8 mouse cellular contexts compared by ENCODE assay signal in genomic region chr11:53519207-53520121, GRCm38 (mm10). TPM values are rescaled to one million over a fixed set of nuclear protein-coding genes. Genes with fewer than 3 reads are reported as not detected.
DNase-seq lines count a peak whose midpoint lies in the region; ATAC-seq and TF ChIP-seq lines count a peak whose summit lies in the region.

Gene Sept8, plus strand, starts transcription at chr11:53519257.

- peaks cover 80% of the 10 kb centered on the region for H3K4me1 ChIP-seq in G1E (ENCODE audit: insufficient read depth, low read depth, low read length)
- H3K4me1 ChIP-seq in forebrain, embryonic 12.5 days, result peaks cover 30% of the 10 kb centered on the region
- peaks cover 35% of the 10 kb centered on the region for H3K4me1 ChIP-seq in heart, embryonic 16.5 days (ENCODE audit: control insufficient read depth, insufficient read depth, low read length)
- H3K4me1 ChIP-seq in neural tube, embryonic 15.5 days, result peaks cover 45% of the 10 kb centered on the region

- peak within 1 kb of the TSS; percentile 75 for H3K4me2 ChIP-seq in forebrain, embryonic 12.5 days
- peak within 1 kb of the TSS; percentile 73 for H3K4me2 ChIP-seq in heart, embryonic 16.5 days (ENCODE audit: low read depth, low read length)
- H3K4me2 ChIP-seq in neural tube, embryonic 15.5 days, result peak within 1 kb of the TSS; percentile 87

- 5% methylated on average over 65 of the region's 79 CpGs for WGBS in forebrain, embryonic 12.5 days
- WGBS in heart, embryonic 16.5 days, result 5% methylated on average over 78 of the region's 79 CpGs
- WGBS in neural tube, embryonic 15.5 days, result 5% methylated on average over 69 of the region's 79 CpGs

- peak; percentile 70 for DNase-seq in G1E (ENCODE audit: low spot score)
- DNase-seq in c-Kit-positive CD71-positive TER-119-negative erythroid progenitor cells, embryonic 14.5 days (ENCODE audit: low read depth), result peak; percentile 54
- peak; percentile 68 to 80 for DNase-seq in kidney, postnatal 4 days
- DNase-seq in lung, adult 18-20 months, result peak; percentile 59 to 63
- DNase-seq in thymus, postnatal 0 days (ENCODE audit: low spot score), result peak; percentile 54

- no peaks in the 10 kb centered on the region for H3K9me3 ChIP-seq in G1E (replicated peaks)
- no peaks in the 10 kb centered on the region for H3K9me3 ChIP-seq in forebrain, embryonic 12.5 days
- no peaks in the 10 kb centered on the region for H3K9me3 ChIP-seq in heart, embryonic 16.5 days (replicated peaks; ENCODE audit: control insufficient read depth, low read length)
- no peaks in the 10 kb centered on the region for H3K9me3 ChIP-seq in neural tube, embryonic 15.5 days (replicated peaks)

- no peak for TF ChIP-seq CTCF in G1E (IDR thresholded peaks at IDR 0.05; ENCODE audit: low read depth, low read length)

- H3K9ac ChIP-seq in forebrain, embryonic 12.5 days, result peak within 1 kb of the TSS; percentile 90
- H3K9ac ChIP-seq in heart, embryonic 16.5 days (ENCODE audit: low read length), result peak within 1 kb of the TSS; percentile 92
- peak within 1 kb of the TSS; percentile 88 for H3K9ac ChIP-seq in neural tube, embryonic 15.5 days (replicated peaks)

- no peak for ATAC-seq in G1E (ENCODE audit: extremely low read depth, insufficient number of reproducible peaks, low FRiP score, poor library complexity, severe bottlenecking)
- ATAC-seq in forebrain, embryonic 12.5 days (ENCODE audit: low FRiP score), result peak; percentile 87
- peak; percentile 60 for ATAC-seq in heart, embryonic 16.5 days (replicated peaks; ENCODE audit: extremely low read depth, insufficient read depth, low FRiP score)
- peak; percentile 88 for ATAC-seq in neural tube, embryonic 15.5 days (ENCODE audit: low FRiP score)

- peak within 1 kb of the TSS; percentile 80 for H3K4me3 ChIP-seq in G1E (ENCODE audit: low read depth, low read length)
- H3K4me3 ChIP-seq in forebrain, embryonic 12.5 days (replicated peaks), result peak within 1 kb of the TSS; percentile 79
- peak within 1 kb of the TSS; percentile 88 for H3K4me3 ChIP-seq in heart, embryonic 16.5 days (ENCODE audit: low read length)
- peak within 1 kb of the TSS; percentile 78 for H3K4me3 ChIP-seq in neural tube, embryonic 15.5 days (replicated peaks)

- no peaks in the 10 kb centered on the region for H3K27me3 ChIP-seq in G1E (ENCODE audit: insufficient read depth, low read length)
- peaks cover 18% of the 10 kb centered on the region for H3K27me3 ChIP-seq in forebrain, embryonic 12.5 days
- no peaks in the 10 kb centered on the region for H3K27me3 ChIP-seq in heart, embryonic 16.5 days (ENCODE audit: control insufficient read depth, insufficient read depth, low read length)
- no peaks in the 10 kb centered on the region for H3K27me3 ChIP-seq in neural tube, embryonic 15.5 days (replicated peaks)

- H3K36me3 ChIP-seq in G1E (replicated peaks), result peaks cover 26% of the 10 kb centered on the region
- H3K36me3 ChIP-seq in forebrain, embryonic 12.5 days (replicated peaks), result no peaks in the 10 kb centered on the region
- no peaks in the 10 kb centered on the region for H3K36me3 ChIP-seq in heart, embryonic 16.5 days (ENCODE audit: control insufficient read depth, insufficient read depth)
- H3K36me3 ChIP-seq in neural tube, embryonic 15.5 days, result no peaks in the 10 kb centered on the region

- peak within 1 kb of the TSS; percentile 32; the same call in 1 of the 2 replicates for H3K27ac ChIP-seq in forebrain, embryonic 12.5 days
- H3K27ac ChIP-seq in heart, embryonic 16.5 days (ENCODE audit: low read length), result peak within 1 kb of the TSS; percentile 89
- peak within 1 kb of the TSS; percentile 81 for H3K27ac ChIP-seq in neural tube, embryonic 15.5 days (replicated peaks)

RNA-seq across cellular contexts. Expression of gene Sept8, which starts in this region (rescaled TPM):
- total RNA-seq in G1E (2014; fragmentation: Nextera tagmentation) (186 and 202 TPM in 2 replicates), G1E (2017) (156 and 172 TPM in 2 replicates)
- 124 and 136 TPM in 2 replicates for polyA plus RNA-seq in G1E (2012)
- 22.5 and 23.7 TPM in 2 replicates for polyA plus RNA-seq in forebrain, embryonic 12.5 days (2016; fragmentation: Nextera tagmentation; extraction: Ambion mirVana)
- 22.9 and 23.3 TPM in 2 replicates for polyA plus RNA-seq in heart, embryonic 16.5 days (2015; fragmentation: Nextera tagmentation; extraction: Ambion mirVana)
- polyA plus RNA-seq in neural tube, embryonic 15.5 days (2015; fragmentation: Nextera tagmentation; extraction: Ambion mirVana), result 23.3 and 26.2 TPM in 2 replicates
- polyA plus RNA-seq in thymus, postnatal 0 days (2015; fragmentation: Nextera tagmentation; extraction: Ambion mirVana), result 11.1 and 12.1 TPM in 2 replicates

Comparison
In these comparisons a context has a peak if more than half of its experiments do, and no peak if none do; other contexts are left out.
1. H3K27ac ChIP-seq: peak in every context shown above with its lines; median percentile 89 in heart, embryonic 16.5 days; 81 in neural tube, embryonic 15.5 days; 32 in forebrain, embryonic 12.5 days.